Mouse (Mus musculus) hindbrain, postnatal 0 days (tissue): ENCODE results near the gene Gm28490. TPM values are rescaled to one million over a fixed set of nuclear protein-coding genes. Genes with fewer than 3 reads are reported as not detected.
"Not testable (repeated sequence)": the region's sequence is repeated elsewhere in the genome, so short reads cannot be mapped to it uniquely, and the experiment has no call there.

Experiments
- ATAC-seq: fragments of 200-750 bp; cut with Nextera tagmentation; 2 replicates; pipeline ENCODE4 v1.8.0; 2017; ENCODE audit warnings: mild to moderate bottlenecking, moderate TSS enrichment, moderate library complexity
- DNase-seq: peaks from one replicate; pipeline ENCODE4 v3.0.0-alpha.2; 2015; ENCODE audit warnings: low spot score
- H3K27ac ChIP-seq: fragments of 300-500 bp; sonication (generic); 2 replicates; pipeline ENCODE4 v1.5.1; 2014; ENCODE audit warnings: mild to moderate bottlenecking
- H3K27me3 ChIP-seq: fragments of 300-500 bp; sonication (generic); 2 replicates; pipeline ENCODE4 v1.6.1; 2014; ENCODE audit warnings: low read length, mixed read lengths; ENCODE audit not compliant: insufficient read depth
- H3K36me3 ChIP-seq: fragments of 300-500 bp; sonication (generic); 2 replicates; pipeline ENCODE4 v1.6.1; 2014; ENCODE audit warnings: low read length, mixed read lengths; ENCODE audit not compliant: insufficient read depth
- H3K4me1 ChIP-seq: fragments of 300-500 bp; sonication (generic); 2 replicates; pipeline ENCODE4 v1.6.1; 2014; ENCODE audit warnings: antibody characterized with exemption, low read length, mixed read lengths; ENCODE audit not compliant: insufficient read depth
- H3K4me2 ChIP-seq: fragments of 300-500 bp; sonication (generic); 2 replicates; pipeline ENCODE4 v1.6.1; 2014; ENCODE audit warnings: low read depth, mild to moderate bottlenecking, low read length, moderate library complexity, mixed read lengths
- H3K4me3 ChIP-seq: fragments of 300-500 bp; sonication (generic); 2 replicates; pipeline ENCODE4 v1.5.1; 2014; ENCODE audit warnings: low read length
- H3K9ac ChIP-seq: fragments of 300-500 bp; sonication (generic); replicated peaks from 2 replicates; pipeline ENCODE4 v1.6.1; 2014; ENCODE audit warnings: mild to moderate bottlenecking, low read length, moderate library complexity, mixed read lengths
- H3K9me3 ChIP-seq: fragments of 300-500 bp; sonication (generic); 2 replicates; pipeline ENCODE4 v1.6.1; 2016; ENCODE audit warnings: low read length, mixed read lengths
- WGBS: fragments of 180-500 bp; shearing (Covaris S2); extraction: QIAGEN DNeasy Blood & Tissue Kit; methylation state at CpG from one replicate; pipeline ENCODE4 v1.1.7; 2014; 5-methylcytosine and 5-hydroxymethylcytosine counted together
- polyA plus RNA-seq: library from polyadenylated mRNA; unstranded; fragments of >200 nt; fragmentation: Nextera tagmentation; extraction: Ambion mirVana; gene quantifications from 2 replicates; pipeline ENCODE4 v1.2.1, GENCODE M21; 2015
- total RNA-seq: library from RNA; depleted of rRNA; stranded (reverse); fragments of >200 nt; gene quantifications from 2 replicates; pipeline ENCODE4 v1.2.3, GENCODE M21; 2014; rRNA removed

Gene Gm28490
- total RNA-seq, result not detected in 2 replicates
- not detected in 2 replicates for polyA plus RNA-seq

DNA sequence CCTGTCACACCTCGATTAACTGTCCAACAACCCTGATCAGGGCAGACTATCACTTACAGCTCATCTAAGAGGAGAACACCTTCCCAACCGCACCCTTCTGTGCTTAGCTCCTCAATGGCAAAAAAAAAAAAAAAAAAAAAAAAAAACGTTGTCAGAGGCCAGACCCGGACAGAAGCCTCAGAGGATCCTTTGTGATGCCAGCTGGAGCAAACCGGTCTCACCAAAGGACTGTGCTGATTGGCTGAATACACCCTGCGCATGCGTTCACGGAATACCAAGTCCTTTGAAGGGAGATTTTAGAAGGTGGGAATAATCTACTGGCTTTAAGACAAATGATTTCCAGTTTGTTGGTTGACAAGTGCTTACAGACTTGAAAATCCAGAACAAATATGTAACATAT, at the start of gene Gm28490:
TSS of gene Gm28490 (minus strand) at position 101 of the 400 bp plus-strand sequence.
- DNase-seq, H3K4me2 ChIP-seq, H3K36me3 ChIP-seq, H3K27ac ChIP-seq, H3K27me3 ChIP-seq, H3K9me3 ChIP-seq, H3K4me3 ChIP-seq, ATAC-seq, H3K9ac ChIP-seq, H3K4me1 ChIP-seq: not testable (repeated sequence)
- whole genome bisulfite sequencing, result no CpG with 5 or more reads among the region's 8 CpGs
